In the genomic region with DNA sequence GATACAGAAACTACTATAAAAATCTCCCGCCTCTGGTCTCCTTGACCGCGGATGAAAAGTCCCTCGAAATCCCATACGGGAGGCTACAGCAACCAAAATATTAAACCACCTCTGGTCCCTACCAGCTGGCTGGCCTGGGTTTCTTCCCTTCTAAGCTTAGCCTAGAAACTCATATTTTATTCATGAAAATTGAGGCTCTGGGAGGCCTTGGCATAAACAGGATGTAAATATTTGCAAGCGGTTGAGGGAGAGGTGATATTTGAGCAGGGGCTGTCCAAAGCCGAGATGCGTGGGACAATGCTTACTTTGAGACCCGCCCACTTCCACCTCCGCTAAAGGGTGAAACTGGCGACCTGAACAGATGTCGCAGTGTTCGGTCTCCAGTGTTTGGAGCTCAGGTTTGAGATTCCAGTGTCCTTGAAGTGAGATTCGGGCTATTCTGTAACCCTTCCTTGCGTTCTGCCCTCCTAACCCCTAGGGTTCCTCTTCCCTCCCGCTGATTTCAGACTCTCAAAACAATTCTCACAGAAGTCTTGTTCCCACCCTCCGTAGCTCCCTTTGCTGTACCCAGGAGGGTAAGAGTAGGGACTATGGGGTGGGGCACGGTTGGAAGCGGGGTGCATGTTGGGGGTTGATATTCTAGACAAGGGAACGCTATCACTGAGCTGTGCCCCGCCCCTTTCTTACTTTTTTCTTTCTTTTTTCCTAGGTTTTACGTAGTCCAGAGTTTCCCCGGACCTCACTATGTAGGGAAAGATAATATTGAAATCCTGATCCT, we compare ENCODE assay signal across 8 mouse cellular contexts. TPM values are rescaled to one million over a fixed set of nuclear protein-coding genes. Genes with fewer than 3 reads are reported as not detected.
DNase-seq lines count a peak whose midpoint lies in the region; ATAC-seq and TF ChIP-seq lines count a peak whose summit lies in the region.

No protein-coding gene starts in this region.

- H3K4me2 ChIP-seq in hindbrain, embryonic 14.5 days (replicated peaks) = peak overlapping the region; percentile 94
- H3K4me2 ChIP-seq in limb, embryonic 13.5 days (replicated peaks) = peak overlapping the region; percentile 87
- peak overlapping the region; percentile 64 for H3K4me2 ChIP-seq in midbrain, embryonic 12.5 days (replicated peaks)

- peak; percentile 66; the same call in 1 of the 2 replicates for ATAC-seq in hindbrain, embryonic 14.5 days (ENCODE audit: low FRiP score)
- peak; percentile 64; the same call in 1 of the 2 replicates for ATAC-seq in limb, embryonic 13.5 days (ENCODE audit: low FRiP score, low read depth)
- peak; percentile 81 for ATAC-seq in midbrain, embryonic 12.5 days (ENCODE audit: low FRiP score, low read depth)

- no peak for TF ChIP-seq CTCF in bone marrow, adult 2 months (IDR thresholded peaks at IDR 0.05; ENCODE audit: control insufficient read depth, insufficient read depth, low read length)

- H3K4me1 ChIP-seq in bone marrow, adult 2 months (ENCODE audit: control insufficient read depth, insufficient read depth, low read length) = no peaks in the 10 kb centered on the region; the same call in 1 of the 2 replicates
- peaks cover 29% of the 10 kb centered on the region for H3K4me1 ChIP-seq in forebrain, embryonic 10.5 days
- H3K4me1 ChIP-seq in hindbrain, embryonic 14.5 days (replicated peaks; ENCODE audit: control insufficient read depth, insufficient read depth, low read length) = peaks cover 8% of the 10 kb centered on the region
- H3K4me1 ChIP-seq in limb, embryonic 13.5 days = peaks cover 18% of the 10 kb centered on the region
- H3K4me1 ChIP-seq in midbrain, embryonic 12.5 days = peaks cover 8% of the 10 kb centered on the region

- peaks cover 15% of the 10 kb centered on the region for H3K27me3 ChIP-seq in forebrain, embryonic 10.5 days (ENCODE audit: poor library complexity, severe bottlenecking)
- no peaks in the 10 kb centered on the region for H3K27me3 ChIP-seq in hindbrain, embryonic 14.5 days (ENCODE audit: control insufficient read depth, insufficient read depth, low read length)
- no peaks in the 10 kb centered on the region for H3K27me3 ChIP-seq in limb, embryonic 13.5 days
- H3K27me3 ChIP-seq in midbrain, embryonic 12.5 days = no peaks in the 10 kb centered on the region

- H3K36me3 ChIP-seq in forebrain, embryonic 10.5 days (replicated peaks) = no peaks in the 10 kb centered on the region
- no peaks in the 10 kb centered on the region for H3K36me3 ChIP-seq in hindbrain, embryonic 14.5 days (replicated peaks; ENCODE audit: control insufficient read depth, insufficient read depth)
- no peaks in the 10 kb centered on the region for H3K36me3 ChIP-seq in limb, embryonic 13.5 days
- no peaks in the 10 kb centered on the region for H3K36me3 ChIP-seq in midbrain, embryonic 12.5 days

- under 1% methylated on average over 23 of the region's 23 CpGs for WGBS in bone marrow, adult 2 months
- 3% methylated on average over 23 of the region's 23 CpGs for WGBS in forebrain, embryonic 10.5 days
- WGBS in hindbrain, embryonic 14.5 days = 2% methylated on average over 23 of the region's 23 CpGs
- WGBS in limb, embryonic 13.5 days = under 1% methylated on average over 23 of the region's 23 CpGs
- WGBS in midbrain, embryonic 12.5 days = 1% methylated on average over 23 of the region's 23 CpGs

- peak overlapping the region; percentile 61 for H3K4me3 ChIP-seq in bone marrow, adult 2 months (replicated peaks; ENCODE audit: control insufficient read depth, low read depth, low read length)
- H3K4me3 ChIP-seq in forebrain, embryonic 10.5 days = peak overlapping the region; percentile 60
- H3K4me3 ChIP-seq in hindbrain, embryonic 14.5 days (replicated peaks; ENCODE audit: low read length) = peak overlapping the region; percentile 50
- peak overlapping the region; percentile 57 for H3K4me3 ChIP-seq in limb, embryonic 13.5 days
- peak overlapping the region; percentile 44 for H3K4me3 ChIP-seq in midbrain, embryonic 12.5 days

- DNase-seq in ovary, postnatal 10 days (ENCODE audit: low spot score) = peak; percentile 22
- no peak for DNase-seq in ovary, postnatal 14 days (ENCODE audit: low spot score)
- DNase-seq in forebrain, embryonic 10.5 days (ENCODE audit: extremely low spot score, low spot score) = peak; percentile 55
- peak; percentile 83 for DNase-seq in hindbrain, embryonic 14.5 days (ENCODE audit: low spot score)
- peak; percentile 66 for DNase-seq in testis, postnatal 14 days (ENCODE audit: low spot score)

- H3K9ac ChIP-seq in hindbrain, embryonic 14.5 days = peak overlapping the region; percentile 72
- H3K9ac ChIP-seq in limb, embryonic 13.5 days = peak overlapping the region; percentile 67
- H3K9ac ChIP-seq in midbrain, embryonic 12.5 days (replicated peaks) = peak overlapping the region; percentile 38; the same call in 1 of the 2 replicates

- H3K9me3 ChIP-seq in forebrain, embryonic 10.5 days = peaks cover 5% of the 10 kb centered on the region; the same call in 1 of the 2 replicates
- no peaks in the 10 kb centered on the region for H3K9me3 ChIP-seq in hindbrain, embryonic 14.5 days (ENCODE audit: control insufficient read depth, low read length)
- no peaks in the 10 kb centered on the region for H3K9me3 ChIP-seq in limb, embryonic 13.5 days
- H3K9me3 ChIP-seq in midbrain, embryonic 12.5 days = no peaks in the 10 kb centered on the region

- H3K27ac ChIP-seq in bone marrow, adult 2 months (ENCODE audit: control insufficient read depth, insufficient read depth, low read depth, low read length, poor library complexity) = 0 out of 2 replicates have a peak overlapping the region, but pooled peaks have one; percentile 10
- H3K27ac ChIP-seq in forebrain, embryonic 10.5 days = peak overlapping the region; percentile 79
- peak overlapping the region; percentile 82 for H3K27ac ChIP-seq in hindbrain, embryonic 14.5 days
- H3K27ac ChIP-seq in limb, embryonic 13.5 days = peak overlapping the region; percentile 87
- H3K27ac ChIP-seq in midbrain, embryonic 12.5 days (replicated peaks) = peak overlapping the region; percentile 71

- TF ChIP-seq POLR2A in bone marrow, adult 2 months (IDR thresholded peaks at IDR 0.05; ENCODE audit: borderline replicate concordance, control insufficient read depth, low read depth, low read length) = no peak

RNA-seq across cellular contexts. Expression of a gene that starts 9.2 kb away (rescaled TPM):
- polyA plus RNA-seq in bone marrow, adult 2 months (2011; ENCODE audit: insufficient read depth, insufficient read length, low replicate concordance, missing spikeins) = 158 and 241 TPM in 2 replicates
- 440 and 447 TPM in 2 replicates for polyA plus RNA-seq in forebrain, embryonic 10.5 days (2016; fragmentation: Nextera tagmentation; extraction: Ambion mirVana)
- 174 and 178 TPM in 2 replicates for polyA plus RNA-seq in hindbrain, embryonic 14.5 days (2014; fragmentation: Nextera tagmentation; extraction: Ambion mirVana)
- 310 and 326 TPM in 2 replicates for polyA plus RNA-seq in limb, embryonic 13.5 days (2015; fragmentation: Nextera tagmentation; extraction: Ambion mirVana)
- 264 and 268 TPM in 2 replicates for polyA plus RNA-seq in midbrain, embryonic 12.5 days (2016; fragmentation: Nextera tagmentation; extraction: Ambion mirVana)

RNA-seq across cellular contexts. Expression of a gene that starts 11.9 kb away (rescaled TPM):
- polyA plus RNA-seq in bone marrow, adult 2 months (2011; ENCODE audit: insufficient read depth, insufficient read length, low replicate concordance, missing spikeins) = not detected in 2 replicates
- 0.10 TPM in 1 of 2 replicates, not detected in the other for polyA plus RNA-seq in forebrain, embryonic 10.5 days (2016; fragmentation: Nextera tagmentation; extraction: Ambion mirVana)
- polyA plus RNA-seq in hindbrain, embryonic 14.5 days (2014; fragmentation: Nextera tagmentation; extraction: Ambion mirVana) = 0.25 and 0.39 TPM in 2 replicates
- polyA plus RNA-seq in limb, embryonic 13.5 days (2015; fragmentation: Nextera tagmentation; extraction: Ambion mirVana) = 0.18 and 0.20 TPM in 2 replicates
- 0.13 and 0.29 TPM in 2 replicates for polyA plus RNA-seq in midbrain, embryonic 12.5 days (2016; fragmentation: Nextera tagmentation; extraction: Ambion mirVana)

RNA-seq across cellular contexts. Expression of a gene that starts 19.7 kb away (rescaled TPM):
- polyA plus RNA-seq in bone marrow, adult 2 months (2011; ENCODE audit: insufficient read depth, insufficient read length, low replicate concordance, missing spikeins) = 5.6 and 7.9 TPM in 2 replicates
- 4.2 and 4.5 TPM in 2 replicates for polyA plus RNA-seq in forebrain, embryonic 10.5 days (2016; fragmentation: Nextera tagmentation; extraction: Ambion mirVana)
- polyA plus RNA-seq in hindbrain, embryonic 14.5 days (2014; fragmentation: Nextera tagmentation; extraction: Ambion mirVana) = 16.3 and 16.8 TPM in 2 replicates
- 5.5 and 5.7 TPM in 2 replicates for polyA plus RNA-seq in limb, embryonic 13.5 days (2015; fragmentation: Nextera tagmentation; extraction: Ambion mirVana)
- 11.4 and 11.9 TPM in 2 replicates for polyA plus RNA-seq in midbrain, embryonic 12.5 days (2016; fragmentation: Nextera tagmentation; extraction: Ambion mirVana)

RNA-seq across cellular contexts. Expression of a gene that starts 42.9 kb away (rescaled TPM):
- polyA plus RNA-seq in bone marrow, adult 2 months (2011; ENCODE audit: insufficient read depth, insufficient read length, low replicate concordance, missing spikeins) = 29.7 and 70.2 TPM in 2 replicates
- 2.8 and 4.2 TPM in 2 replicates for polyA plus RNA-seq in forebrain, embryonic 10.5 days (2016; fragmentation: Nextera tagmentation; extraction: Ambion mirVana)
- polyA plus RNA-seq in hindbrain, embryonic 14.5 days (2014; fragmentation: Nextera tagmentation; extraction: Ambion mirVana) = 1.1 and 1.5 TPM in 2 replicates
- polyA plus RNA-seq in limb, embryonic 13.5 days (2015; fragmentation: Nextera tagmentation; extraction: Ambion mirVana) = 2.8 and 4.0 TPM in 2 replicates
- 3.4 and 3.6 TPM in 2 replicates for polyA plus RNA-seq in midbrain, embryonic 12.5 days (2016; fragmentation: Nextera tagmentation; extraction: Ambion mirVana)

Comparison
In these comparisons a context has a peak if more than half of its experiments do, and no peak if none do; other contexts are left out.
1. H3K27ac ChIP-seq: peak in every context shown above with its lines; median percentile 87 in limb, embryonic 13.5 days; 82 in hindbrain, embryonic 14.5 days; 79 in forebrain, embryonic 10.5 days; 71 in midbrain, embryonic 12.5 days; 10 in bone marrow, adult 2 months.